Mouse (Mus musculus) forebrain, embryonic 11.5 days (tissue): ENCODE results near the gene Vmn2r9. TPM values are rescaled to one million over a fixed set of nuclear protein-coding genes. Genes with fewer than 3 reads are reported as not detected.

Experiments used
- polyA plus RNA-seq: library from polyadenylated mRNA; unstranded; fragments of >200 nt; fragmentation: Nextera tagmentation; extraction: Ambion mirVana; gene quantifications from 2 replicates; pipeline ENCODE4 v1.2.1, GENCODE M21; 2014

The Vmn2r9 gene
- polyA plus RNA-seq, 1 experiment from 2014 or later, result not detected

Other genes starting within 250 kb of the Vmn2r9 start
- 51.2 and 57.1 TPM in 2 replicates for gene Gak, start 222.8 kb downstream of the Vmn2r9 start, polyA plus RNA-seq
- 19.4 and 22.2 TPM in 2 replicates for gene Tmem175, start 222.8 kb downstream of the Vmn2r9 start, polyA plus RNA-seq
- 11.5 and 11.6 TPM in 2 replicates for gene Idua, start 192.3 kb downstream of the Vmn2r9 start, polyA plus RNA-seq
- 13.6 and 13.9 TPM in 2 replicates for gene Dgkq, start 182.9 kb downstream of the Vmn2r9 start, polyA plus RNA-seq
- gene Slc26a1, start 177.0 kb downstream of the Vmn2r9 start, polyA plus RNA-seq, result 1.1 and 1.5 TPM in 2 replicates
- gene Fgfrl1, start 160.2 kb downstream of the Vmn2r9 start, polyA plus RNA-seq, result 22.0 and 24.5 TPM in 2 replicates
- gene Rnf212, start 77.6 kb downstream of the Vmn2r9 start, polyA plus RNA-seq, result 0.95 and 2.2 TPM in 2 replicates
- not detected in 2 replicates for gene Tmed11, start 57.2 kb downstream of the Vmn2r9 start, polyA plus RNA-seq
- gene Vmn2r8, start 43.8 kb downstream of the Vmn2r9 start, polyA plus RNA-seq, result not detected in 2 replicates
- not detected in 2 replicates for gene Vmn2r10, start 153.9 kb upstream of the Vmn2r9 start, polyA plus RNA-seq
- gene Vmn2r11, start 207.0 kb upstream of the Vmn2r9 start, polyA plus RNA-seq, result not detected in 2 replicates
- gene Vmn2r12, start 245.3 kb upstream of the Vmn2r9 start, polyA plus RNA-seq, result not detected in 2 replicates